Mouse (Mus musculus) lung, embryonic 16.5 days (tissue): ENCODE results near the gene Olfr448. TPM values are rescaled to one million over a fixed set of nuclear protein-coding genes. Genes with fewer than 3 reads are reported as not detected.

Experiments used
- ATAC-seq: fragments of 200-750 bp; cut with Nextera tagmentation; 2 replicates; pipeline ENCODE4 v1.8.0; 2017; ENCODE audit warnings: low read depth, mild to moderate bottlenecking, moderate library complexity
- H3K27ac ChIP-seq: fragments of 300-500 bp; sonication (generic); 2 replicates; pipeline ENCODE4 v1.5.1; 2014; ENCODE audit warnings: mild to moderate bottlenecking, control low read depth, low read length
- H3K27me3 ChIP-seq: fragments of 300-500 bp; sonication (generic); 2 replicates; pipeline ENCODE4 v1.6.1; 2014; ENCODE audit warnings: low read depth, low read length, mixed read lengths; ENCODE audit not compliant: control insufficient read depth, insufficient read depth
- H3K36me3 ChIP-seq: fragments of 300-500 bp; sonication (generic); 2 replicates; pipeline ENCODE4 v1.6.1; 2014; ENCODE audit warnings: low read length; ENCODE audit not compliant: control insufficient read depth, insufficient read depth
- H3K4me1 ChIP-seq: fragments of 300-500 bp; sonication (generic); replicated peaks from 2 replicates; pipeline ENCODE4 v1.6.1; 2014; ENCODE audit warnings: low read length, mixed read lengths; ENCODE audit not compliant: control insufficient read depth, insufficient read depth
- H3K4me2 ChIP-seq: fragments of 300-500 bp; sonication (generic); 2 replicates; pipeline ENCODE4 v1.6.1; 2014; ENCODE audit warnings: low read depth, low read length, control low read depth
- H3K4me3 ChIP-seq: fragments of 300-500 bp; sonication (generic); 2 replicates; pipeline ENCODE4 v1.5.1; 2014; ENCODE audit warnings: mild to moderate bottlenecking, low read length, control low read depth
- H3K9ac ChIP-seq: fragments of 300-500 bp; sonication (generic); 2 replicates; pipeline ENCODE4 v1.6.1; 2014; ENCODE audit warnings: low read length, control low read depth
- H3K9me3 ChIP-seq: fragments of 300-500 bp; sonication (generic); 2 replicates; pipeline ENCODE4 v1.6.1; 2016; ENCODE audit warnings: low read length; ENCODE audit not compliant: control insufficient read depth
- WGBS: fragments of 180-500 bp; shearing (Covaris S2); extraction: QIAGEN DNeasy Blood & Tissue Kit; methylation state at CpG from one replicate; pipeline ENCODE4 v1.1.7; 2014; 5-methylcytosine and 5-hydroxymethylcytosine counted together
- polyA plus RNA-seq: library from polyadenylated mRNA; unstranded; fragments of >200 nt; fragmentation: Nextera tagmentation; extraction: Ambion mirVana; gene quantifications from 2 replicates; pipeline ENCODE4 v1.2.1, GENCODE M21; 2015

Gene Olfr448
- not detected in 2 replicates for polyA plus RNA-seq

- H3K9ac ChIP-seq: no peak within 1 kb of the TSS
- H3K4me2 ChIP-seq: no peak within 1 kb of the TSS
- 63% methylated on average over 1 of the region's 1 CpGs for WGBS
- H3K4me3 ChIP-seq: no peak within 1 kb of the TSS
- no peak within 1 kb of the TSS for H3K27ac ChIP-seq
- no peaks in the 10 kb centered on the region for H3K36me3 ChIP-seq
- H3K27me3 ChIP-seq: no peaks in the 10 kb centered on the region
- ATAC-seq: no peak
- no peaks in the 10 kb centered on the region for H3K4me1 ChIP-seq
- H3K9me3 ChIP-seq: no peaks in the 10 kb centered on the region
These were observed at the start of gene Olfr448 for GRCm38 (mm10) chr6:42890141-42890540. TSS of gene Olfr448 (plus strand) at chr6:42890441.

GRCm38 (mm10) chr6:42860222-42860819 lies 29.9 kb upstream of the Olfr448 start:
- no peaks in the 10 kb centered on the region for H3K9me3 ChIP-seq
- H3K36me3 ChIP-seq: no peaks in the 10 kb centered on the region
- no peak overlapping the region for H3K27ac ChIP-seq
- H3K4me3 ChIP-seq: no peak overlapping the region
- H3K9ac ChIP-seq: no peak overlapping the region
- ATAC-seq: no peak
- no peaks in the 10 kb centered on the region for H3K27me3 ChIP-seq
- H3K4me2 ChIP-seq: no peak overlapping the region
- no peaks in the 10 kb centered on the region for H3K4me1 ChIP-seq
- 8% methylated on average over 4 of the region's 4 CpGs for WGBS

GRCm38 (mm10) chr6:42869695-42870094 lies 20.5 kb upstream of the Olfr448 start:
- WGBS: 76% methylated on average over 3 of the region's 3 CpGs
- Histone ChIP-seq H3K9ac (no peak overlapping the region), H3K4me2 (no peak overlapping the region), H3K27ac (no peak overlapping the region), H3K4me1 (no peaks in the 10 kb centered on the region), H3K4me3 (no peak overlapping the region), H3K36me3 (no peaks in the 10 kb centered on the region), H3K27me3 (no peaks in the 10 kb centered on the region), H3K9me3 (no peaks in the 10 kb centered on the region)
- no peak for ATAC-seq

DNA sequence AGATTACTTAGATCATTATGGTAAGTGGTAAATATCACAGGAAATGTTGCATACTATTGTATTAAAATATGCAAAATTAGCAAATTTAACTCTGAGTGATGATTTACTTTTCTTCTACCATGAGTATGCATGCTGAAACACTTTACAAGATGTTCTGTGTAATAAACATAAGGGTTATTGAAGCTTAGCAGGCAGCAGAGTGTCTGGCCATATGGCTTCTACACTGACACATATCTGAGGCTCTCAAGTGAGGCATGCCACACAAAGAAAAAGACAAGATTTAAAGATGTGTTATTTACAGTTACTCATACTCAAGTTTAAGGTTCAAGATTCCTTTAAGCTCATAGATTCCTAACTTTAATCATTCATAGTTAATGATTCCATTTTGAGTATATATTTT lies 13.9 kb upstream of the Olfr448 start:
- H3K27me3 ChIP-seq: no peaks in the 10 kb centered on the region
- H3K36me3 ChIP-seq: no peaks in the 10 kb centered on the region
- H3K9ac ChIP-seq: no peak overlapping the region
- H3K9me3 ChIP-seq: no peaks in the 10 kb centered on the region
- H3K27ac ChIP-seq: no peak overlapping the region
- H3K4me3 ChIP-seq: no peak overlapping the region
- ATAC-seq: no peak
- H3K4me2 ChIP-seq: no peak overlapping the region
- no peaks in the 10 kb centered on the region for H3K4me1 ChIP-seq

- H3K27me3 ChIP-seq: no peaks in the 10 kb centered on the region
- no peaks in the 10 kb centered on the region for H3K9me3 ChIP-seq
- no peaks in the 10 kb centered on the region for H3K36me3 ChIP-seq
- WGBS: 6% methylated on average over 1 of the region's 1 CpGs
- no peak overlapping the region for H3K27ac ChIP-seq
- no peak overlapping the region for H3K9ac ChIP-seq
- H3K4me3 ChIP-seq: no peak overlapping the region
- H3K4me2 ChIP-seq: no peak overlapping the region
- no peak for ATAC-seq
- H3K4me1 ChIP-seq: no peaks in the 10 kb centered on the region
These were observed 10.1 kb downstream of the Olfr448 start for GRCm38 (mm10) chr6:42900345-42900744.

GRCm38 (mm10) chr6:42908578-42908977 lies 18.3 kb downstream of the Olfr448 start, which contains the start of gene Olfr447:
TSS of gene Olfr447 (plus strand) at chr6:42908878.
- H3K27me3 ChIP-seq: no peaks in the 10 kb centered on the region
- no peak for ATAC-seq
- no peak within 1 kb of the TSS for H3K4me2 ChIP-seq

GRCm38 (mm10) chr6:42921077-42921476 lies 30.8 kb downstream of the Olfr448 start, which contains the start of gene Olfr446:
TSS of gene Olfr446 (plus strand) at chr6:42921377.
- 60% methylated on average over 2 of the region's 2 CpGs for WGBS
- H3K27ac ChIP-seq: no peak within 1 kb of the TSS
- no peaks in the 10 kb centered on the region for H3K9me3 ChIP-seq
- ATAC-seq: no peak
- no peaks in the 10 kb centered on the region for H3K27me3 ChIP-seq
- H3K9ac ChIP-seq: no peak within 1 kb of the TSS
- no peaks in the 10 kb centered on the region for H3K36me3 ChIP-seq
- no peak within 1 kb of the TSS for H3K4me3 ChIP-seq
- H3K4me2 ChIP-seq: no peak within 1 kb of the TSS
- H3K4me1 ChIP-seq: no peaks in the 10 kb centered on the region

More at GRCm38 (mm10) chr6:42908578-42908977, 18.3 kb downstream of the Olfr448 start, which contains the start of gene Olfr447:
- no peaks in the 10 kb centered on the region for H3K9me3 ChIP-seq
- H3K4me3 ChIP-seq: no peak within 1 kb of the TSS
- no peaks in the 10 kb centered on the region for H3K36me3 ChIP-seq
- H3K27ac ChIP-seq: no peak within 1 kb of the TSS
- H3K4me1 ChIP-seq: no peaks in the 10 kb centered on the region
- no peak within 1 kb of the TSS for H3K9ac ChIP-seq

Other genes starting within 250 kb of the Olfr448 start
- gene Tcaf2, start 245.2 kb upstream of the Olfr448 start, polyA plus RNA-seq: 9.1 and 9.7 TPM in 2 replicates
- gene Tcaf1, start 180.4 kb upstream of the Olfr448 start, polyA plus RNA-seq: 69.4 and 72.2 TPM in 2 replicates
- gene Olfr453, start 151.1 kb upstream of the Olfr448 start, polyA plus RNA-seq: not detected in 2 replicates
- gene Olfr38, start 134.0 kb upstream of the Olfr448 start, polyA plus RNA-seq: not detected in 2 replicates
- gene Olfr452, start 105.3 kb upstream of the Olfr448 start, polyA plus RNA-seq: not detected in 2 replicates
- not detected in 2 replicates for gene Olfr450, start 78.5 kb upstream of the Olfr448 start, polyA plus RNA-seq
- not detected in 2 replicates for gene Olfr449, start 56.1 kb upstream of the Olfr448 start, polyA plus RNA-seq
- not detected in 2 replicates for gene Olfr447, start 18.4 kb downstream of the Olfr448 start, polyA plus RNA-seq
- gene Olfr446, start 30.9 kb downstream of the Olfr448 start, polyA plus RNA-seq: not detected in 2 replicates
- gene Olfr444, start 58.6 kb downstream of the Olfr448 start, polyA plus RNA-seq: not detected in 2 replicates
- not detected in 2 replicates for gene Olfr441, start 215.9 kb downstream of the Olfr448 start, polyA plus RNA-seq